Mouse (Mus musculus) left cerebral cortex, adult 11 months (tissue): ENCODE measurements around the gene Ttc41.
A peak's percentile ranks its signal among the peaks of the same experiment; 100 is the strongest.
"Not testable (repeated sequence)": the region's sequence is repeated elsewhere in the genome, so short reads cannot be mapped to it uniquely, and the experiment has no call there.

Experiments used
- DNase-seq: peaks from one replicate; pipeline ENCODE4 v3.0.0; 2022; ENCODE audit warnings: low spot score

The Ttc41 gene

DNA sequence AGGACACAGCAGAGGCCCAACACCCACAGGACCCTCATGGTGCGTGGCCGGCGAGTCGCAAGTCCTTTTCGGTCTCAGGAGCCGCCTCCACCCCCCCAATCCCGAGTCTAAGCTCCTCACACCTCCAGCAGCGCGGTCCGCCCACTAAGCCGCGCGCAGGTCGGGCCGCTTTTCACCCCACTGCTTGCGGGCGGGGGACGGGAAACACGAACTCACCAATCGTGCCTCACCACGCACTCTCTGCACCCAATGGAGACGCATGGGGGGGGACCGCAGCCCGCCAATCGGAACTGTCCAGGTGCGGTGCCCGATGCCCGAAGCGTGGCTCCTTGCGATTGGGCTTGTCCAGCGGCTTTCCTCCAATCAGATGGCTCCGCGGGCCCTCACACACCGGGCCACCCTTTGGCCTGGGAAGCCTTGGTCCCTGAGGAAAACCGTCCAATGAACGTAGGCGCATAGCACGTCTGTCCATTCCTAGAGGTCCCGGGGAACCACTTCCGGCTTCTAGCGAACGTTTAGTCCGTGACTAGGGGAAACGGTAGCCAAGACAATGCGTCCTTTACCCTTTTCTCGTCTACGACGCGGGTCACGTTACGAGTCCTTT lies at the start of gene Ttc41, which contains the start of gene Hsp90b1:
Ttc41 (plus strand) TSS at position 494 of the 604 bp plus-strand sequence.
Hsp90b1 (minus strand) TSS at position 192 of the 604 bp plus-strand sequence.
- peak; percentile 99 for DNase-seq

DNA sequence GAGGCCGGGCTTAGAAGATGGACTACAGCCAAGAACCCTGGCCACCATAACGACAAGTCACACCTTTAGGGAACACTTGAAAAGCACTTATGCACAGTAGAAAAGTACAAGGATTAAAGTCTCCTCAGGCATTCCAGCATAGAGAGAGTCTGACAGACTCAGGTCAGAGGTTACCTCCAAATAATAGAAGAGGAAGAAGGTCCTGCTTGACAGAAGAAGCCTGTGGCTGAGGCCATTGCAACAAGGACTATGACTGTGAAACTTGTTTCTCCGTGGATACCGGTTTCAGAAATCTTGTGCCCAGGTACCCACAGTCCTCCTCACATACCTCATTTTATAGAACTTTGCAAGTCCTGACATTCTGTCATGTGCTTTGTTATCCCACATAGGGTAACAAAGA lies 35.1 kb upstream of the Ttc41 start:
- DNase-seq: not testable (repeated sequence)

DNA sequence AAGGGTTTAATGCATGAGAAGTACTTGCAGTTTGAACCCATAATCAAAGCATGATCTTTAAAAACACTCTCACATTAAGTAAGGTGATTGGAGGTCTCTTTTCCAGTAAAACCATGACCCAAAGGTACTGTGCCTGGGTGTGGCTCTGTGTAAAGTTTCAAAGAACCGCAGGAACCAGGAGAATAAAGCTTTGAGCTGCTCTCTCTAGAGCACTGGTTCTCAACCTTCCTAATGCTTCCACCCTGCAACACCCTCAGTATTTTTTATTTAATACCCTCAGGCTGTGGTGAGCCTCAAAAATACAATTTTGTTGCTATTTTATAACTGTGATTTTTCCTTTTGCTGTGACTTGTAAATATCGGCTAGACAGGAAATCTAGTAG lies 20.8 kb upstream of the Ttc41 start:
- not testable (repeated sequence) for DNase-seq

DNA sequence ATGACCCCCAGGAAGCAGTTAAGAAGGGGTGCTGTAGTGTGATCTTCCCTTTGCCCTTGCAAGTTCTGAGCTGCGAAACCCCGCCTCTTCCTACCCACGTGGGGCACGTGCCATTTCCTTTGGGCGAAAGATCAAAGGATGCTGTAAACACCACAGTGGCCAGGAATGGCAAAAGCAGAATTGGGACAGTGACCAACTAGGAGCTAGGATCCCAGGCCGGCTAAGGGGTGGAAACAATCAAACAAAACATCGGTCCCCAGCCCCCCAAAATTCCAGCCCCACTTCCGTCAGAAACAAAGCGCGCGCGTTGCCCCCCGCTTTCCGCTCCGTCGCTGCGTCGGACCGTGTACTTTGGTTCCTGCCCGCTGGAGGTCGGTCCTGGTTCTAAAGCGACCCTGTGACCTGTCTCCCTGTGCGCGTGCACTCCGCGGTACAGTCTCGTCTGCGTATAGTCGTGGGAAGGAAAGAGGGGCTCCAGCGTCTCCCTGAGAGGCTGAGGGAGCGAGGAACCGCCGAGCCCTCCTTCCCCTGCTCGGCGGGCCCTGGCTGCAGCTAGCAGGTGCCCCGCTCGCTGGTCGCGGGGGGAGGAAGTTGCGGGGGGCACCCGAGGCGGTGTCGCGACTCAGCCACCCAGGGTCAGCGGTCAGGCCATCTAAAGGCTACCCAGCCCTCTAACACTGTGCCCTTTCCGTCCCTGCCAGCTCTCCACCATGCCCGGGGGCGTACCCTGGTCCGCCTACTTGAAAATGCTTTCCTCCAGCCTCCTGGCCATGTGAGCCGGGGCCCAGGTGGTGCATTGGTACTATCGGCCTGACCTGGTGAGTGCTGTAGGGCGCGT lies 20.2 kb upstream of the Ttc41 start:
- DNase-seq: peak; percentile 72

DNA sequence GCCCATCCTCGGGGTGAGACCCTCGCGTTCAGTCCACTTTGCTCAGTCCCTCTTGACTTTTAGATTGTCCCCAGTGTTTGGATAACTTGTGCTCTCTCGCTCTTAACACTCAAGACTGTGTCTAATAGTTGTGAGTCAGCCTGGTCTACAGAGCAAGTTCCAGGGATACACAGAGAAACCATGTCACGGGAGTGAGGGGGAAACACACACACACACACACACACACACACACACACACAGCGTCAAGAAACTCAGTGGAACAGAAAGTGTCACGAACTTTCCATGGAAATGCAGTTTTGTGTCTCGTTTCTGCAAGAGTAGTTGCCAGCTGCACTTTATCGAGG lies 19.6 kb upstream of the Ttc41 start:
- DNase-seq: not testable (repeated sequence)

DNA sequence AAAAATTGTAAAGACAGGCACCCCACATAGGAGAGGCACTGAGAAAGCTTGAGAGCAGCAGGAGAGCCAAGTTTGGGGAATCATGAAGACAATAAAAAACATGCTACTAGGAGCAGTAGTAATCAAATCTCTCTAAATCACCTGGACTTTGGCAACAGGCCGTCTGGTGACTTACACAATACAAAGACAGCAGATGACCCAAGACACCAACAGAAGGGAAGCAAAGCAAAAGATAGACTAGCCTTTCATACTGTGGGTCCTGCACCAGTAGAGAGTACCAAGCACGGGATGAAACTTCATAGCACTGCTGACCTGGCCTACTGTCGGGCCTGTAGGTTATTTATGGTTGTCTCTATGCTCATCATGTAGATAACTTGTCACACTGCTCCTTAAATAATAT lies 5.4 kb upstream of the Ttc41 start:
- no peak for DNase-seq

DNA sequence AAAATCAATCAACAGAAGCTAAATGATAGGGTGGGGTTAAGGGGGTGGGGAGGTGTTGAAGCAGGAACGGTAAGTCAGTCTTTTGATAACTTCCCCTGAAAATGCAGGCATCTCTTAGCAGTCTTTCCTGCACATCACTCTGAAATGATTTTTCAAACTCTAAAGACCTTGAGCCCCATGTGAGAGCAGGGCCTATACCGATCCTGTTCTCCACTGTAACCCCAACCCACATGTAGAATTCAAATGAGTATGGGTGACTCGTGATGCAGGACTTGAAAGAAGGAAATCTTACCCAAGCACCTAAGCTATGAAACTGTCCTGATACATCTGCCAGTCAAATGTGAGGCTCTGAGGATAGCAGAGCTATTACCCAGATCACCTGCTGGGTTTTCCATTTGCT lies 4.6 kb upstream of the Ttc41 start:
- no peak for DNase-seq

DNA sequence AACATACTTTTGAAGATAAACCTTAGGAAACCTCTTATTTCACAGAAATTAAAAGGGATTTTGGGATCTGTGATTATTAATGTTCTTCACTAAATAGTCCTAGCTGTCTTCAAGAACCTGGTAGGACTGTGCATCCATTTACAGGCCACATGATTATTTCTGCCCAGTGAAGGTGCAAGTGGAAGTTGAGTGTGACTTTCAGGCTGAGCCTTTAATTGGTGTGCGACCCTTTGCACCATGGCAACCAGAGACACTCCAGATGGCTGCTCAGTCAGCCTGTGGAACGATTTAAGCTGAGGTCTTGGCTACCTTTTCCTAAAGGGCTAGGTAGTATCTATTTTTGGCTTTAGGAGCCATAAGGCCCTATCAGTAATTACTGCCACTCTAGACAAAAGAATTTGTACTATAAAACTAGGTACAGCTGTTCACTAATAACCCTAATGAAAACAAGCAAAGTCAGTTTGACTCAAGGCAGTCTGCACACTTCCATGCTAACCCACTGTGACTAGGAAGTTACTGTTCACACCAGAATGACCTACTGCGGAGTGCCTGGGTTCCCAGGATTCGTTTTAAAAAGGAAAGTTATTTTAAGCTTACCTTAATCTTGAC lies 3.2 kb upstream of the Ttc41 start:
- no peak for DNase-seq

DNA sequence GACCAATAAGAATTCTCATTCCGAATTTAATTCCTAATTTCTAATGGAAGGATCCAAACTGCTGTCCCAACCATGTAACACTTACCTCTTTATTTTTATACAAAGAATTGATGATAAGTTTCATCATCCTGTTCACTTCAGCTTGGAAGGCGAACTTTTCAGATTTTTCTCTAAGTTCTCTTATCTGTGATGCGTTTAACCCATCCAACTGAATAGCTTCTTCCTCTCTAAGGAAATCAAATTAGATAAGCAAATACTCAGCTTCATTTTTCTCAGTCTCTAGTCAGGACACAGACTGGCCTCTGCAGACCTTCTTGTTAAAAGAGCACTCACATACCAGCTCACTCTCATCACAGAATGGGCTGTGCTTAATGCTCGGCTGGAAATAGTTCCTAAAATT lies 2.2 kb upstream of the Ttc41 start:
- no peak for DNase-seq

DNA sequence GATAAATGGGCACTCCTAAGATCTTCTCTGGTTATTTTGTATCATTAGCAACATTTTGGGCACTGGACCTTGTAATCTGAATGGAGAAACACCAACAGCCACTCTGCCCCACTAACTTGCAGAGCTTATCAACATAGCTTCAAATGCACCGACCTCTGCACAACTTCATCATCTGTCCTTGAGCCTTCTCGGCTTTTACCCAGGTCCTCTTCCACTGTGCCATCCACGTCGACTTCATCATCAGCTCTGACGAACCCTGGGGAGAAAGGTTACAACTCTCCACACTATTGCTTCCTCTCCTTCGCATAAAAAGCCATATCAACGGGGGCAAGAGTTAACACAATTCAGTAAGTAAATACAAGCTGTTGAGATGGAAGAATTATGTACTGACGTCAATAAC lies 1.5 kb upstream of the Ttc41 start:
- no peak for DNase-seq

DNA sequence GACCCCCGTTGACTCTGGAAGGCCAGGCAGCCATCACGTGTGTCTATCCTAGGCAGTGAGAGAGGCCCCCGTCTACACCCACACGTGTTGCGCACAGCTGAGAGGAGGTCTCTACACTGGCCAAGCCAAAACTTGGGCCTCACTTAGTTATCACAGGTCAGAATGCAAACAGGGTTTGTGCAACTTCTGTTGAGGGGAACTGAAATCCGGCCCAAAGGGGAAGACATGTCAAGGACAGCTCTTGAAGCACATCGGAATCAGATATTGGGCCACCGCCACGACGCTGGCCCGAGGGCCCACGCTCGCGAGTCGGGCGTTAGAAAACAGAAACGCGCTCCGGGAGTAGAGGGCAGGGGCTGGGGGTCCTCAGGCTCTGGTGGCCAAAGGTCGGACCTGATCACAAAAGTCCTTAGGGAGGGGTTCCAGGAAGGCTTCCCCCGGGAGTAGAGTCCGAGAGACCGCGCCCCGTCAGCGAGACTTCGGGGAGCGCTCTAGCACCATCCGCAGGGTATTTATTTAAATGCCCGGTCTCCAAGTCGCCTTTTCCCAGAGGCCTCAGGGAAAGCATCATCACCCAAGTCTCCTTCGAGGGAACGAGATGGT lies 921 bp upstream of the Ttc41 start:
- no peak for DNase-seq

DNA sequence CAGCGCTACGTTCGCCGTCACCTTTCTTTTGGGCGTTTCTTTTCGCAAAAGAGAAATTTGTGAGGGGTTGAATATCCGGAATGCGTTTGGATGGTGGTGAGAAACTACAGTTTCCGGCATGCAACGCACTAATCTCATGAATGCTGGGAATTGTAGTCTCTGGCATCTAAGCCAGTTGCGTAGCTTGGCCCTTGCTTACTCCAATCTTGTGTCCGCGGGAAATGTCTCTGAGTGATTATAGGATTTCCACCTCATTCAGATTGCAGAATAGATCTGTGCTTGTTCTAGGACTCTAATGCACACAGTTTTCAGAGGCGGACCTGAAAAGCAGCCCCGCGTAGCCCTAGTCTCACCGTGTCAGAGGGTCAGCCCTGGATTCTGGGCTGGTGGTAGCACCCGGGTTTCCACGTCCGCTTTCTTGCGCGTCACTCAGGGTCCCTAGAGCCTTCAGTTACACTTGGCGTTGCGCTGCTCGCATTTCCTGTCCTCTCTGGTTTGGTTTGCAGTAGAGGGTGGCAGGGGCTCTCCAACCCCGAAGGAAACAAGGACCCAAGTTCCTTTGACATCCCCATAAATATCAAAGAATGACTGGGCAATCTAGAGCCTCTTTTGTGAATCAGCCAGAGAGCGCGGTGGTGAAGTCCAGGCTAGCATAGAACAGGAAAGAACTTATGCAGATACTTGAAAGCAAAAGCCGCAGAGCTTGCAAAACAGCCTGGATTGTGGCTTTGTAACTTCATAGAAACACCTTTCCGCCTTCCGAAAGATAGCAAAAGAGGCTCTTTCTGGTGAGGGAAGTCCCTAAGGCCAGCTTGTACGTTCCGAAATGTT lies 526 bp downstream of the Ttc41 start:
- no peak for DNase-seq

DNA sequence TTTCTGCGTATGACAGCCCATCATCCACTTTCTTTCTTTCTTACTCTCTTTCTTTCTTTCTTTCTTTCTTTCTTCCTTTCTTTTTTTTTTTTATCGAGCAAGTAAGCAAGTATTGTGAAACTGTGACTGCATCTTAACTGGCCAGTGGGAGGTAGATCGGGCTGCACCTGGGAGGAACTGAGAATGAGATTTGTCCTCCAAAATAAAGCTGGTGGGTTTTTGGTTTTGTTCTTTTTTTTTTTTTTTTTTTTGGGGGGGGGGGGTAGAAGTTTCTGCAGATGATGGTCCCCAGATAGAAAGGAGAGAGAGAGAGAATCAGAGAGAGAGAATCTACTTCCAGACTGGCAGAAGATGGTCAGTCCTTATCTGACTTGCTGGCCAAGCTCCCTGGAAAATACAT lies 1.5 kb downstream of the Ttc41 start:
- no peak for DNase-seq

DNA sequence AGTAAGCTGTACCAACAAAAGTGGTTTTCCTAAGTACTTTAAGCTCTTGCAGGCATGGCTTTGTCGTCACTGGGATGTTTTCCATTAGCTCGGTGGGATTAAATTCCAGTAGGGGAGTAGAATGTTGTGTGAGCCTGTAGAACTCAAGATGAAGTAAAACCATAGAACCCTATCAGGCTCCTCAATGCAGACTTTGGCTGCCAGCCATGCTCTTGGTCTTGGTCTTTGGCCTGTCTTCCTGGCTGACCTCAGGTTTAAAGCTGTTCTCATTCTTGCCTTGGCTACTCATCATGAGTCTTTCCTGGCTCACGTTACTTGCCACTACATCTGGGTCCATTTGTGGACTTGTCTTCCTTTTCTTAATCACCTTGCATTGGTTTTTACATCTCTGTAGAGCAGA lies 6.5 kb downstream of the Ttc41 start:
- DNase-seq: no peak

DNA sequence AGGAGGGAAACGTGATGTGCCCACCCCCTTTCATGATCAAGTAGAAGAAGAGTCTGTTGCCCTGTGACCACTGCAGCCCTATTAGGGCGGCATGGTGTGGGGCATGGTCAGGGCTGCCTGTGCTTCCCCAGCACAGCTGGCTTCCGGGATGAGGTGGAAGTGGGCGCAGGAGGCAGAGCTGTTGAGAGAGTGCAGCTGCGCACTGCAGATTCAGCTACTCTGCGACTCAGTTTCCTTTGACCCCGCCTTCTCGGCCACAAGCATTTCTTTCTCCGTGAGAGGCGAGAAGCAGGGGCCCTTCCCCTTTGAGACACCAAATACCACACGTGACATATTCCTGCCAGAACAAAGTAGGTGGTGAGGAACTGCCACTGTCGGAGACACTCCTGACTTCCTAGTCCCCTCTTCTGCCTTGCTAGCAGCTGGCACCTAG lies 22.0 kb downstream of the Ttc41 start:
- no peak for DNase-seq

DNA sequence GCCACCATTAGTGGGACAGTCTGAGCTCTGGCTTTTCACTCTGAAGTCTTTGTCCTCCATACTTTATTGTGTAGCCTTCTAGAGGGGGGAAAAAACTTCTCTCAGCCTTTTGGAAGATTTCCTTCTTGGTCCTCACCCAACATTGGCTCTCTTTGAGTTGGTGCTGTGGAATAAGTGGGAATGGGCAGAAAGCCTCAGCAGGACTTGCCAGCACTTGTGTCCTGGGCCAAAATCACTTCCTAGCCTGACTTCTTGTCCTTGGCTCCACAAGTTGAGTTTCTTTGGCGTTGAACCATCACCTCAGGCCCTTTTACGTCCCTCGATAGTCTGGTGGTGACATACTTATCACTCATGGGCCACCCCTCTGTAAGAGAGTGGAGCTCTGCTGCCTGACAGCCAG lies 22.6 kb downstream of the Ttc41 start:
- DNase-seq: no peak

DNA sequence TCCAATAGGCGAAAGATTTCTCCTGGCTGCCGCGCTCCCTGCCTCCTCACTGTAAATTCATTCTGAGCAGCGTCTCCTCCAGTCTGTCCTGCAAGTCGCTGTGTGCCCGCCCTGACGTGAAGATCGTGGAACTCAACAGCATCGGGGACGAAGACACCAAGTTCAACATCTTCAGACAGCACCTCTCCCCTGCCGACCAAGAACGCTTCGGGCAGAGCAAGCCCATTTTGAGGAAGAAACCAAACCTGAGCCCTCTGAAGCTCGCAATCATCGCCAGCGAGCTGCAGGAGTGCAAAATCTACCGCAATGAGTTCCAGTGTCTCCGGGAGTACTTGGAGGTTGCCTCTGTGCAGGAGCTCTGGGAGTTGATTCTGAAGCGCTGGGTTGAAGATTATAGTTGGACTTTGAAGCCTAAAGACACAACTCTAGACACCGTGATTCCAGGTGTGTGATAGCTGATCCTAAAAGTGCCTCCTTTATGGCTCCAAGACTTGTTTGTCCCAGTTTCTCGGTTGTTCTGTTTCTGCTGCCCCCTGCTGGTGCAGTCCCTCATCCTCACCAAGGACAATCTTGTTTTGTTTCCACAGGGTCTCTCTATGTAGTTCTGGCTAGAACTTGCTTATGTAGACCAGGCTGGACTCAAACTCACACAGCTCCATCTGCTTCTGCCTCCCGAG lies 25.4 kb downstream of the Ttc41 start:
- peak; percentile 73 for DNase-seq

DNA sequence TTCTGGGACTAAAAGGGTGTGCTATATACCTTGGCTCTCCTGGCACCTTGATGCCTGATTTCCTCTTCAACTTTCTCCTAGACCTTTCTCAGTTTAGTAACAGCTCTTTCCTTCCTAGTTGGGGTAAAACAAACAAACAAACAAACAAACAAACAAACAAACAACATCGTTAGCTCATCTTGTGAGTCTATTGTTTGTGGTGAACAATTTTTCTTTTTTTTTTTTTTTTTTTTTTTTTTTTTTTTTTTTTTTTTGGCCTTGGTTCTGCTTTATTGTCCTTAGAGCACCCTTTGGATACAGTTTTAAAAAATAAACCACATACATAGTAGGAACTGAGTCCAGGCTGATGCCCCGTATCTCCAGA lies 25.9 kb downstream of the Ttc41 start:
- DNase-seq: no peak

DNA sequence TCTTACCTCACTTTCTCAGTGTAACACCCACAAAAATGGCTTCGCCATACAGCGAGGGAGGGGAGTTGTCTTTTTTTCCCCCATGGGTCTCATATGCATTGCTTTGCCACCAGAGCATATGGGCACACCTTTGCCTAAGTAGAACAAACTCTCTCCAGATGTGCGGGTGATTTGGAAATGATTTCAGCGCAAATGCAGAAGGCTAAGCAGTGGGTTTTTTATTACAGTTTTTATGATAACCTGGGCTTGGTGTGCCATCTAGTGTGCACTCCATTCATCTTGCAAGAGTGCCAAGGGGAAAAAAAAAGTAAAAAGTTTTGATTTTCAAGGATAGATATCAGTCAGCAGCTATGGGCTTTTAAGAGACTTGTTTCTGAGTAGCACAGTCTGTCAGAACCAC lies 29.4 kb downstream of the Ttc41 start:
- no peak for DNase-seq

DNA sequence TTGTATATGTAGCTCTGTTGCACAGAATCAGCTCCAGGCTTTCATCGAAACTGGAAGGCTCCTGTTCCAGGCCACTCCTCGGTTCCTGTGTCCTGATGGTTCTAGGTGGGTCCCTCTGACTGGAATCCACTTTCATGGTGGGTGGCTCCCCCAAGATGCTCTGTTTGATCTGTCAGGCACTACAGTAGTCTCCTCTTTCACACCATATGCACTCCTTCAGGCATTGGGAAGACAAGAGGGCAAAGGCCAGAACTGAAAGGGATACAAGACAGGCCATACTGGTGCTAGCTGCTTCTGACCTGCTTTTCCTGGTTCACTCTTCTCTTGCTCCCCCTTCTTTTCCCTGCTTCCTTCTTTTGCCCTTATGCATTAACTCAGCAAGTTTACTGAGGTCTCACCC lies 37.3 kb downstream of the Ttc41 start:
- no peak for DNase-seq

DNA sequence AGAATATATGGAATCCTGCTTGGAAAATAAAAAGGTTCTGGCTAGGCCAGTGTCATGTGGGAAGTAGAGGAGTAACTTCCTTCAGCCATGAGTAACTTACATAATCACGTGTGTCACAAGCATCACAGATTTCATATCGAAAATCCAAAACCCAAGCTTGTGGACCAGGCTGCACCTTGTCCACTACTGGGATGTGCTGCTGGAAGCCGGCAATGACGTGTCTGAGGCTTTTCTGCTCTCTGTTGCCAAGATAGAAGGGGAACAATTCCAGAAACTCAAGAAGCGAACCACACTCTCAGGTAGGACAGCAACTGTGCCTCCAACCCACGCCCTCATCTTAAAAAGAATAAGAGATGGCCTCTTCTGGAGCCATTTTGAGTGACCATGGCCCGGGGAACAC lies 38.7 kb downstream of the Ttc41 start:
- DNase-seq: no peak
